Mouse (Mus musculus) limb, embryonic 14.5 days (tissue): ENCODE data around the gene Ptpn12. TPM values are rescaled to one million over a fixed set of nuclear protein-coding genes. Genes with fewer than 3 reads are reported as not detected.

ENCODE experiments used
- ATAC-seq: fragments of 200-750 bp; cut with Nextera tagmentation; 2 replicates; pipeline ENCODE4 v1.8.0; 2017; ENCODE audit warnings: low read depth, moderate number of reproducible peaks, moderate TSS enrichment; ENCODE audit not compliant: low FRiP score
- DNase-seq: peaks from one replicate; pipeline ENCODE4 v3.0.0-alpha.2; 2015; ENCODE audit warnings: low spot score
- H3K27ac ChIP-seq: fragments of 300-500 bp; sonication (generic); replicated peaks from 2 replicates; pipeline ENCODE4 v1.5.1; 2014; ENCODE audit warnings: low read depth, mild to moderate bottlenecking, low read length, moderate library complexity, mixed read lengths
- H3K27me3 ChIP-seq: fragments of 300-500 bp; sonication (generic); 2 replicates; pipeline ENCODE4 v1.6.1; 2014; ENCODE audit warnings: low read length, mixed read lengths; ENCODE audit not compliant: control insufficient read depth, insufficient read depth
- H3K36me3 ChIP-seq: fragments of 300-500 bp; sonication (generic); 2 replicates; pipeline ENCODE4 v1.6.1; 2014; ENCODE audit warnings: mild to moderate bottlenecking, low read length, moderate library complexity, mixed read lengths; ENCODE audit not compliant: control insufficient read depth, insufficient read depth
- H3K4me1 ChIP-seq: fragments of 300-500 bp; sonication (generic); 2 replicates; pipeline ENCODE4 v1.6.1; 2014; ENCODE audit warnings: antibody characterized with exemption, low read length, mixed read lengths; ENCODE audit not compliant: control insufficient read depth, insufficient read depth
- H3K4me2 ChIP-seq: fragments of 300-500 bp; sonication (generic); replicated peaks from 2 replicates; pipeline ENCODE4 v1.6.1; 2014; ENCODE audit warnings: low read depth, mild to moderate bottlenecking, low read length, moderate library complexity; ENCODE audit not compliant: severe bottlenecking
- H3K4me3 ChIP-seq: fragments of 300-500 bp; sonication (generic); replicated peaks from 2 replicates; pipeline ENCODE4 v1.5.1; 2014; ENCODE audit warnings: low read length
- H3K9ac ChIP-seq: fragments of 300-500 bp; sonication (generic); 2 replicates; pipeline ENCODE4 v1.6.1; 2014; ENCODE audit warnings: mild to moderate bottlenecking, low read depth, low read length, moderate library complexity; ENCODE audit not compliant: severe bottlenecking
- H3K9me3 ChIP-seq: fragments of 300-500 bp; sonication (generic); 2 replicates; pipeline ENCODE4 v1.6.1; 2016; ENCODE audit warnings: low read length; ENCODE audit not compliant: control insufficient read depth
- POLR2A ChIP-seq: fragments of 200-500 bp; IDR thresholded peaks from 2 replicates; pipeline ENCODE4 v1.8.0; 2012; ENCODE audit warnings: inconsistent platforms, mild to moderate bottlenecking, moderate library complexity, borderline replicate concordance; ENCODE audit not compliant: insufficient read depth, insufficient read length; ENCODE audit errors: extremely low read depth
- WGBS: fragments of 180-500 bp; shearing (Covaris S2); extraction: QIAGEN DNeasy Blood & Tissue Kit; methylation state at CpG from one replicate; pipeline ENCODE4 v1.1.7; 2014; 5-methylcytosine and 5-hydroxymethylcytosine counted together
- polyA plus RNA-seq, 2 experiments: library from polyadenylated mRNA; depleted of rRNA in 1 of 2; stranded (reverse) in 1 of 2; unstranded in 1 of 2; fragments of >200 nt; fragmentation: Nextera tagmentation in 1 of 2; extraction: Ambion mirVana in 1 of 2; gene quantifications; 2 replicates each; pipeline versions ENCODE4 v1.2.1 to v1.2.3; 2012 to 2014

Gene Ptpn12
- polyA plus RNA-seq, 2 experiments = 25.4 to 67.4 TPM

GRCm38 (mm10) chr5:20951666-20952281, 103.9 kb downstream of the Ptpn12 start:
- Histone ChIP-seq H3K4me2 (peak overlapping the region; percentile 75), H3K27ac (peak overlapping the region; percentile 99), H3K36me3 (peaks cover 8% of the 10 kb centered on the region), H3K9ac (peak overlapping the region; percentile 95), H3K4me1 (peaks cover 8% of the 10 kb centered on the region), H3K4me3 (peak overlapping the region; percentile 91), H3K9me3 (no peaks in the 10 kb centered on the region; the same call in 1 of the 2 replicates), H3K27me3 (no peaks in the 10 kb centered on the region)
- DNase-seq (peak; percentile 97), ATAC-seq (peak; percentile 99)
- under 1% methylated on average over 51 of the region's 51 CpGs for WGBS
- TF ChIP-seq POLR2A = peak; percentile 89; the same call in 1 of the 2 replicates

DNA sequence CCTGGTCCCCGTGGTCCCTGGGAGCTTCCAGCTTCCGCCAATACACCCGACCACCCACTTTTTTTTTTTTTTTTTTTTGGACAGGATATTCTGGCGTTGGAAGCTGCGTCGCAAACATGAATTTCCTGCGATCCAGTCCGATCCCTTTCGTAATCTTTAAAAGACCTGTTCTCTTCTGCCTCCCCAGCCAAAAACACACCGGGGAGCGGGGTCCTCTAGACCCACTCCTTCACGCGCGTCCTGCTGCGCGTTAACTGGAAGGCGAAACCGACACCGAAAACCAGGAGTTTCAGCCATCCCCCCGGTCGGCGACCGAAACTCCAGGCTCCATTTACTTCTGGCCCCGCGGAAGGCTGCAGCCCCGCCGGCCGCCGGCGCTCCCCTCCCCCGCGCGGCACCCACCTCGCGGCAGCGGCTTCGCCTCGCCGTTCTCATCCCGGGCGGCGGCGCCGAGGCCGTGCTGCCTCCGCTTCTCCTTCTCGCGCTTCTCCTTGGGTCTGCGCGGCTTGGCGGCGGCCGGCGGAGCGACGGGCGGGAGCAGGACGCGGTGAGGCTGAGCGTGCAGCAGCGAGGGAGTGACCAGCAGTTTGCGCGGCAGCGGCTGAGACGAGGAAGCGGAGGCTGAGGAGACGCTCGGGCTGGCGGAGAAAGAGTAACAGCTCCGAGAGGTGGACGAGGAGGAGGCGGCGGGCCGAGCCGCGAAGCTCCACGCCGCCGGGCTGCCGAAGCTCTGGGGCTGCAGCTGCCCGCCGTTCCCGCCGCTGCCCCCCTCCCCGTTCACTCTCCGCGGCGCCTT, 104.7 kb downstream of the Ptpn12 start:
- no peak for TF ChIP-seq POLR2A
- no peaks in the 10 kb centered on the region for H3K9me3 ChIP-seq
- peak overlapping the region; percentile 91 for H3K4me3 ChIP-seq
- ATAC-seq (peak; percentile 67), DNase-seq (peak; percentile 50)
- peak overlapping the region; percentile 99 for H3K27ac ChIP-seq
- H3K4me2 ChIP-seq = peak overlapping the region; percentile 75
- H3K4me1 ChIP-seq = peaks cover 8% of the 10 kb centered on the region
- peak overlapping the region; percentile 95 for H3K9ac ChIP-seq
- under 1% methylated on average over 63 of the region's 88 CpGs for WGBS
- peaks cover under 1% of the 10 kb centered on the region; the same call in 1 of the 2 replicates for H3K36me3 ChIP-seq
- no peaks in the 10 kb centered on the region for H3K27me3 ChIP-seq

- Histone ChIP-seq H3K4me3 (peak overlapping the region; percentile 91), H3K36me3 (no peaks in the 10 kb centered on the region), H3K4me2 (peak overlapping the region; percentile 75), H3K4me1 (peaks cover 8% of the 10 kb centered on the region), H3K27ac (0 out of 2 replicates have a peak overlapping the region, but pooled peaks have one; percentile 99), H3K9me3 (no peaks in the 10 kb centered on the region), H3K9ac (peak overlapping the region; percentile 95), H3K27me3 (no peaks in the 10 kb centered on the region)
- DNase-seq (no peak), ATAC-seq (no peak; the same call in 1 of the 2 replicates)
- TF ChIP-seq POLR2A = no peak
- WGBS = under 1% methylated on average over 9 of the region's 9 CpGs
Observed at GRCm38 (mm10) chr5:20950516-20950854, 105.2 kb downstream of the Ptpn12 start.

- H3K4me1 ChIP-seq = peaks cover 8% of the 10 kb centered on the region
- no peak overlapping the region for H3K27ac ChIP-seq
- H3K27me3 ChIP-seq = no peaks in the 10 kb centered on the region
- no peaks in the 10 kb centered on the region for H3K36me3 ChIP-seq
- 8% methylated on average over 5 of the region's 5 CpGs for WGBS
- no peaks in the 10 kb centered on the region for H3K9me3 ChIP-seq
- no peak for DNase-seq
- peak overlapping the region; percentile 95 for H3K9ac ChIP-seq
- H3K4me2 ChIP-seq = peak overlapping the region; percentile 75
- peak overlapping the region; percentile 91 for H3K4me3 ChIP-seq
- no peak for ATAC-seq
- TF ChIP-seq POLR2A = no peak
Observed at GRCm38 (mm10) chr5:20950093-20950492, 105.6 kb downstream of the Ptpn12 start.

DNA sequence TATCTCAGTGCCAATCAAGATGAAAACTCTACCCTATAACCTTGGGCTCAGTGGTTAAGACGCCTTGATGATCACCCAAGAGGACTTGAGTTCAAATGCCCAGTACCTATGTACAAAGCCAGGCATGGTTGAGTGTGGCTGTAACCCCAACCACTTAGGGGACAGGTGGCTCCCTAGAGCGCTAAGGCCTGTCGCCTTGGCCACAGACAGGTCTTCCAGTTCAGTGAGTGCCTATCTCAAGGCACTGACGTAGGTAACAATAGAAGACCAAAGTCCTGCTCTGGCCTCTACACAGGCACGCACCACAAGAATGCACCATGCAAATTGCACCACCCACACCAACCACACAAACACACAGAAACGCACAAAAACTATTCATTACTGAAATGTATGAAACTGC, 108.8 kb downstream of the Ptpn12 start:
- Histone ChIP-seq H3K4me1 (peaks cover 4% of the 10 kb centered on the region; the same call in 1 of the 2 replicates), H3K4me2 (no peak overlapping the region), H3K36me3 (no peaks in the 10 kb centered on the region), H3K9ac (no peak overlapping the region), H3K4me3 (no peak overlapping the region), H3K27me3 (no peaks in the 10 kb centered on the region), H3K9me3 (no peaks in the 10 kb centered on the region), H3K27ac (no peak overlapping the region)
- DNase-seq (no peak), ATAC-seq (no peak)
- no peak for TF ChIP-seq POLR2A
- 89% methylated on average over 6 of the region's 6 CpGs for WGBS
